Mouse (Mus musculus): ENCODE results near the gene Slc25a22. TPM values are rescaled to one million over a fixed set of nuclear protein-coding genes. Genes with fewer than 3 reads are reported as not detected.
"Not testable (repeated sequence)": the region's sequence is repeated elsewhere in the genome, so short reads cannot be mapped to it uniquely, and the experiment has no call there.

Slc25a22 gene
- total RNA-seq, 2 experiments from 2014 or later: 319 to 320 TPM

- no peak for DNase-seq (ENCODE audit: low spot score in 2 of 2)
Measured at GRCm38 (mm10) chr7:141416144-141416841, 21.4 kb downstream of the Slc25a22 start.

DNA sequence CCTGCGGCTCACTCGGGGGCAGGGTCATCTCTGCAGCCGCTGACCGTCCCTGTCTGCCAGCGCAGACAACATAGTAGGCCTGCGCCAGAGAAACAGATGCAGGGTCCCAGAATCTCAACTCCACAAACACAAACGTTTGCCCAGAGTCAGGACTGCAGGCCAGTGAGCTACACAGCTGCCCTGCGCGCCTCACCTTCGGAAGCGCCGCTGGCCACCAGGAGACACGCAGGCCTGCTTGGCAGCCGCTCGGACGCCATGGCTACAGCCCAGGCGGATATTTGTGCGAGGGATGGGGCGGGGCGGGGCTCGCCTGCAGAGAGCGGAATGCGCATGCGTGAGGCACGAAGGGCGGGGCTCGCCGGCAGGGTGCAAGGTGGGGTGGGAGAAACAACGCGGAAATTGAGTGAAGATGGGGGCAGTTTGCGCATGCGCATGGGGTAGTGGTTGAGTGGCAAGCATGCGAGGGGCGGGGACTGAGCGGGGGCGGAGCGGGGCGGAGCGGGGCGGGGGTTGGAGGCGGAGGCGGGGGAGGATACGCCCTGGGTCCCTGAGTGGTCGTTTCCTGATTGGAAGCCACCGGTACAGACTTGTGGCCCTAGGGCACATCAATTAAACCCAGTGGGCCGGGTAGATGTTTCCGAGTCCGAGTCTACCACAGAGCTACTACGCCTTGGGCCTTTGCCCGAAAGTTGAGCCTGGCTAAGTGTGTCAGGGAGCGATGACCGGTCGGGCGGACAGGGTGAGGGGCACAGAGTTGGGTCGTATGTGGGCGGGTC is 23.7 kb downstream of the Slc25a22 start, which contains the start of gene Gatd1:
Gene Gatd1 (minus strand): TSS at position 328 of the 776 bp plus-strand sequence.
- DNase-seq (ENCODE audit: low spot score in 2 of 2): peak; percentile 97 to 99

DNA sequence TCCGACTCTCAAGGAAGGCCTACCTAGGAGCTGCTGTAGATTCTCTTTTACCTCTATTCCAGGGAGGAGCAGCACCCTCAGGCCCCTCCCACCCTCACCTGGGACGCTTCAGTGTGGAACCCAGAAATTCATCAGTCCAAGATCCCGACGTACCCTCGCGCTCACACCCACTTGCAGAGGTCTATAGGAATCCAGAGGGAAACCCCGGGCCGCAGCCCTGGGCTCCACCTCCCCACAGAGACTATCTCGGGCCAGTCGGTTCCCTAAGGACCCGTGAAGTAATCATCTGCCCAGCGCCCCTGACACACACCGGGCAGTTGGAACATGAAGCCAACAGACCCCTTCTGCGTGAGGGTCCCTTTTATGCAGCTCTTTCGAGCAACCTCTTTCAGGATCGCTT is 24.4 kb downstream of the Slc25a22 start:
- no peak for DNase-seq (ENCODE audit: low spot score in 2 of 2)

GRCm38 (mm10) chr7:141411667-141412066 is 26.0 kb downstream of the Slc25a22 start:
- DNase-seq (ENCODE audit: low spot score in 2 of 2): no peak

DNA sequence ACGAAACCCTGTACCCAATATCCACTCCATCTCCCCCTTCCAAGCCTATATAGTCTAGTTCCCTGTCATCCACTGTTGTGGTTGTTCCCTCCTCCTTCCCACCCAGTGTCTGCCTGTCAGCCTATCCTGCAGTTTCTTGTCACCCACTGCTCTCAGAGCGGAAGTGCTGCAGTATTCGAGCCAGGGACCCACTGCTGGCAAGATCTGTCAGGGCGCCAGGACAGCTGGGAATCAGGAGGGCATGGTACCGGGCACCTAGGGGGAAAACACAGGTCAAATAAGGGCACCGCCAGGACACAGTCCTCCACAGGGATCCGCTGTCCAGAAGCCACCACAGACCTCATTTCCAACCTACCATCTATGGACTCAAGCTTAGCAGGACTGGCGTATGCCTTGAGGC is 27.1 kb downstream of the Slc25a22 start:
- no peak for DNase-seq (ENCODE audit: low spot score in 2 of 2)

- peak; percentile 79 to 90 for DNase-seq (ENCODE audit: low spot score in 2 of 2)
Measured at GRCm38 (mm10) chr7:141408833-141409232, 28.9 kb downstream of the Slc25a22 start.

DNA sequence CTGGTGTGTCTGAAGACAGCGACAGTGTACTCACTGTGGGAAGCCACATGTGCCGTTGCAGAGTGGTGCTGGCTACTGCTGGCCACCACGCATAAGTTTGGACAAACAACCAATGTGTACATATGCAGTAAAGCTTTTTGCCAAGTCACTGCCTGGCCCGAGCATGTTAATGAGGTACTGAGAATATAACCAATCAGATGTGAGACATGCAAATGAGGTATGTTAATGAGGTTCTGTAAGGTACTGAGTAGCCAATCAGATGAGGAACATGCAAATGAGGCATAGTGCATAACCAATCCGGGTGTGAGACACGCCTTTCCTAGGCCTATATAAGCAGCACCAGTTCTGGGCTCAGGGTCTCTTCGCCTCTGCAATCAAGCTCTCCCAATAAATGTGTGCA is 30.0 kb downstream of the Slc25a22 start:
- DNase-seq (ENCODE audit: low spot score in 2 of 2): not testable (repeated sequence)

DNA sequence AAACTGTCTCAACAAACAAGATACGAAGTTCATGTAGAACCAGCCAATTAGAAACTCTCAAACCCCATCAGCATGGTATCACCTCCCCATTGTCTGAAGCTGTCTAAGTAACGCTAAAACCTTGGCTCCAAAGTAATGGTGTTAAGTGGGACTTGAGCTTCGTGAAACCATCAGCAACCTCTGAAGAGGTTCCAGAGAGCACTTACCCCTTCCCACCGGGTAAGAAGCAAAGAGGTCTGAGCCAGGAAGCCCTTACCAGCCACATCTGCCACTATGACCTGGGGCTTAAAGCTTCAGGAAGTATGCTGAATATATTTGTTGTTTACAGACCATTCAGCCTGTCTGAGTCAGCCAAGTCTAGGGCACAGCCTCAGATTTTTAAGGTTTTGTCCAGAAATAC is 32.2 kb downstream of the Slc25a22 start:
- DNase-seq (ENCODE audit: low spot score in 2 of 2): no peak

DNA sequence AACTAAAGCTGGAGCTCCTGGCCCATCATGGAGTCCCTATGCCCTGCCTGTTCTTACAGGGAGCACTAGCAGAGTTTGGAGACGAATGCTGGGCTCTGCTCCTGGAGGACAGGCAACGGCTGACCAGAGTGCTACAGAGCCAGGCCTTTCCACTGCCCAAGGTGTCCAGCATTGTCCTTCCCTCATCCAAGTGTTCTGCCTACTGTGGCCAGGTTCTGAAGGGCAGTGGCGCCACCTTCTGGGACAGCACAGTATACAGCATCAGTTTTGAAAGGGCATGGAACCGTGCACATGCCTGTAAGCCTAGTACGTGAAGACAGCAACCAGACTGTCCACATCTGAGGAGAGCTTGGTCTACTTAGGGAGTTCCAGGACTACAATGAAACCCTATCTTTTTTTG is 34.4 kb downstream of the Slc25a22 start:
- DNase-seq (ENCODE audit: low spot score in 2 of 2): peak in 1 of 2 experiments; percentile 51

DNA sequence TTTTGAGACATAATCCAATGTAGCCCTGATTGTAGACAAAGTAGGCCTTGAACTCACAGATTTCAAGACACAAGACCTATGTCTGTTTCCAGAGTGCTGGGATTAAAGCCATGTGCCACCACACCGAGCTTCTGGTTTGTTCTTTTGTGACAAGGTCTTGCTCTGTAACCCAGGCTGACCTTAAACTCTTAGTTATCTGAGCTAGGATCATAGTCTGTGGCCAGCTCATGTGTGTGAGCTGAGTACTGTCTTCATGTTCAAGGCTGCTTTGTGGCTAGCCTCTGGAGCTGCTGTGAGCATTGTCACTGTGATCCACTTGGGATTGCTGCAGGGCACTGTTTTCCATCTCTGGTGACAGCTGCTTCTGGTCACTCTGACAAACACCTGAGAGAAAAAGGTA is 42.3 kb downstream of the Slc25a22 start:
- DNase-seq (ENCODE audit: low spot score in 2 of 2): no peak

- peak in 1 of 2 experiments; percentile 56 for DNase-seq (ENCODE audit: low spot score in 2 of 2)
Measured at GRCm38 (mm10) chr7:141394771-141395170, 42.9 kb downstream of the Slc25a22 start.

DNA sequence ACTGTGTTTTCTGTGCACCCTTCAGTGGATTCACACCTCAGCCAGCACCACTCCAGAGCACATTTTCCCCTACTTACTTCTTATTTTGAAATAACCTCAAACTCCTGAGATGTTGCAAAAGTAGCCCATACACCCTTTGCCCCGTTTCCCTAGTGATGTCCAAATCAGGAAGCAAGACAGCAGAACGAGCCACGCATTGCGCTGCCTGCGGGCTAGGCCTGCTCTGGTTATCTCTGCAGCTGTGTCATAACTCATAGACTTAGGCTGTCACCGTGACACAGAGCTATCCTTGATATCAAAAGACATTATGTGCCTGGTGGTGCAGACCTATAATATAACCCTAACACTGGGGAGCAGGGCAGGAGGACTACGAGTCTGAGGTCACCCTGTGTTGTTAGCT is 43.5 kb downstream of the Slc25a22 start:
- no peak for DNase-seq (ENCODE audit: low spot score in 2 of 2)

GRCm38 (mm10) chr7:141392552-141393222 is 45.0 kb downstream of the Slc25a22 start:
- DNase-seq (ENCODE audit: low spot score in 2 of 2): no peak

- DNase-seq (ENCODE audit: low spot score in 2 of 2): peak; percentile 93 to 98
Measured at GRCm38 (mm10) chr7:141391625-141392551, 45.8 kb downstream of the Slc25a22 start, which contains the start of gene Taldo1. TSS of gene Taldo1 (plus strand) at chr7:141392199.

DNA sequence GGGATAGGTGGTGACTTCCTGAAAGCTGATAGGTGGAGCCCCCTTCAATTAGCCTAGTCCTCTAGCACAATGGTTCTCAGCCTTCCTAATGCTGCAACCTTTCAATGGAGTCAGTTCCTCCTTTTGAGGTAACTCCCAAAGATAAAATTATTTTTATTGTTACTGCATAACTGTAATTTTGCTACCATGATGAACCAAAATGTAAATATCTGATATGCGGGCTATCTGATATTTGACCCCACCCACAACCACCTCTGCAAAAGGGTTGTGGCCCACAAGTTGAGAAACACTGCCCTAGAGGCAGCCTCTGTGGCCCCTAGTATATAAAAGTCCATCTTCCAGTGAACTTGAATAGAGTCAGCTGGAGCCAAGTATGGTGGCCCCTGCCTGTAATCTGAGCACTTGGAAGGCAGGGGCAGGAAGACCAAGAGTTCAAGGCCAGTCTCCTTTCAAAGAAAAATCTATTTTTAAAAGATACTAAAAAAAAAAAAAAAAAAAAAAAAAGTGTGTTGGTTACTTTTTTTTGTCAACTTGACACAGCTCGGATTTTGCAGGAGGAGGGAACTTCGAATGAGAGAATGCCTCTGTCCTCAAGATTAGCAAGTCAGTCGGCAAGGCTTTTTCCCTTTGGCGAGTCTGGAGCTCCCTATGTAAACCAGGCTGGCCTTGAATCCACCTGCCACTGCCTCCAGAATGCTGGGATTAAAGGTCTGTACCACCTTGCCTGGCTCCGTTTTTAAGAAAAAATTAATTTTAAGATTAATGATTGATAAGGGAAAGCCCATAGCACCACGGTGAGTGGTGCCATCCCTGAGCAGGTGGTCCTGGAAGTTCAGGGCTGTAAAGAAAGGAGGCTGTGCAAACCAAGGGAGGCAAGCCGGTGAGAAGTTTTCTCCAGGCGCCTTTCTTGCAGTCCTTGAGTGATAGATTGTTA is 47.1 kb downstream of the Slc25a22 start:
- DNase-seq (ENCODE audit: low spot score in 2 of 2): no peak

DNA sequence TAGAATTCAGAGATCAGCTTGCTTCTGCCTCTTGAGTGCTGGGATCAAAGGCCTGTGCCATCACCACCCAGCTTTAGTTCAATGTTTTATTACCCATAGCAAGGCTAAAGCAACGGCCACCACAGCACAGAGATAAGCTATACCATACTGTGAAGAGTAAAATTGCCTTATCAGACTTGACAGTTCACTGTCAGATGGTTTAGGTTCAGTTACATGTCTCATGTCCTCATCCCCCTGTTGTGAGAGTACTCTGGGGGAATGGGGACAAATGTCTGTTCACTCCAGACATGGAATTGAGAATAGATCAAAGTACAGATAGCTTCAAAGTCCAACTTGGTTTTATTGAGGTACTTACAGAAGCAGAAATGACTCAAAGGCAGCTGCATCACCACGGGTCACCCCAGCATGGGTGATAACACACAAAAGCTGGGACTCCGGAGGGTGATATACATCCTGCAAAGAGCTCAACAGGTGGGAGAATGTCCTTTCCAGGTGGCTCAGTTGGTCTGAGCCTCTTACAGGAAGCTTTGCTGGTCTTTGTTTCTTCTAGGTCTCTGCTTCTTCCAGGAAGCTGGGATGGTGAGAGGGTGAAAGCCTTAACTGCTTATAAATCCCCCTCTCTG is 49.1 kb downstream of the Slc25a22 start:
- DNase-seq (ENCODE audit: low spot score in 2 of 2): no peak

DNA sequence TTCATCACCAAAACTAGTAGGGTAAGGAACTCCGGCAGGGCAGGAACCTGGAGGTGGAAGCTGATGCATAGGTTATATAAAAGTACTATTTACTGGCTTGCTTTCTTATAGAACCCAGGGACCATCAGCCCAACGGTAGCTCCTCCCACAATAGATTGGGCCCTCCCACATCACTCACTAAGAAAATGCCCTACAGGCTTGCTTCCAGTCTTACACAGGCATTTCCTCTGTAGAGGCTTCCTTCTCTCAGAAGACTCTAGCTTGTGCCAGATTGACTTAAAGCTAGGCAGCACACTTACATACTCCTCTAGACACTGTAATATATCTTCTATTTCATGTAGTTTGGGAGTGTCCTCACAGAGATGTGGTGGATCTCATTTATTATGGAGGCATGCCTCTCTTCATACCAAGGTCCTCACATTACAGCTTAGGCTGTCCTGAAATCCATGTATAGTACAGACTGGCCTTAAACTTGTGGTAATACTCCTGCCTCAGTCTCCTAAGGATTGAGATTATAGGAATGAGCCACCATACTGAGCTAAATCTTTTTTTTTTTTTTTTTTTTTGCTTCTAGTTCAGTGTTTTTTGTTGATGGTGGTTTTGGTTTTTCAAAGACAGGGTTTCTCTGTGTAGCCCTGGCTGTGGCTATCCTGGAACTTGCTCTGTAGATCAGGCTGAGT is 49.7 kb downstream of the Slc25a22 start:
- DNase-seq (ENCODE audit: low spot score in 2 of 2): no peak

DNA sequence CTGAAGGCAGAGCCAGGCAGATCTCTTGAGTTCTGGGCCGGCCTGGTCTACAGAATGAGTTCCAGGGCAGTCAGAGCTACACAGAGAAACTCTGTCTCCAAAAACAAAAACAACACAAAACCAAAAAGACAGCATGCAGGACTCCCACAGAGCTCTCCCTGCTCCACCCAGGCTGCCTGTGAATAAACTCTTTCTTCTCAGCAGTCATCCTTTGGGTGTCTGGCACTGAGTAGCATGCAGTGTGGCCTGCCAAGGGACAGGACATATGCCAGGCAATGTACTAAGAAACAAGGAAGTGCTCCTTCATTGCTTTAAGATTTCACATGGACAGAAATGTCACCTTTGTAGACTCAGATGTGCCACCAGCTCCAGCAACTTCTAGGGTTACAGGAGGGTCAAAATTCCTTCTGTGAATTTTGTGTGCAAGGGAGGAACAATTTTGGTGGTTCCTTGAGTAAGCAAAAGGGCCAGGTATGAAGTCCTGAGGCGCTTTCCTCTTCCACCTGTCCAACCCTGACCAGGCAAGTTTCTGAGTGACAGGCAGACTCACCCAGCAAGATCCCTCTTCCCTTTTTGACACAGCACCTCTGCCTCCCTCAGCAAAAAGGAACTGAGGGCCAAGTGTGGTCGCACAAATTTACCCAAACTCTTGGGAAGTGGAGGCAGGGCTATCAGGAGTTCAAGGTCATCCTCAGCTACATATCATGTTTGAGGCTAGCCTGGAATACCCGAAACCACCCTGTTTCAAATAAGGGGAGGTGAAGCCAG is 56.4 kb downstream of the Slc25a22 start:
- DNase-seq (ENCODE audit: low spot score in 2 of 2): peak in 1 of 2 experiments; percentile 53

Data from layer of hippocampus, adult 18-20 months (tissue).